Mouse (Mus musculus) lung, embryonic 16.5 days (tissue): ENCODE measurements at regions not wholly inside any gene's neighbourhood (a gene's known extent, or its start where the extent isn't known, plus 50 kb on each side); places are given as distances from the start of the nearest gene placed in this dataset.
"Not testable (repeated sequence)": the region's sequence is repeated elsewhere in the genome, so short reads cannot be mapped to it uniquely, and the experiment has no call there.

Experiments used
- ATAC-seq: fragments of 200-750 bp; cut with Nextera tagmentation; 2 replicates; pipeline ENCODE4 v1.8.0; 2017; ENCODE audit warnings: low read depth, mild to moderate bottlenecking, moderate library complexity
- H3K27ac ChIP-seq: fragments of 300-500 bp; sonication (generic); 2 replicates; pipeline ENCODE4 v1.5.1; 2014; ENCODE audit warnings: mild to moderate bottlenecking, control low read depth, low read length
- H3K27me3 ChIP-seq: fragments of 300-500 bp; sonication (generic); 2 replicates; pipeline ENCODE4 v1.6.1; 2014; ENCODE audit warnings: low read depth, low read length, mixed read lengths; ENCODE audit not compliant: control insufficient read depth, insufficient read depth
- H3K36me3 ChIP-seq: fragments of 300-500 bp; sonication (generic); 2 replicates; pipeline ENCODE4 v1.6.1; 2014; ENCODE audit warnings: low read length; ENCODE audit not compliant: control insufficient read depth, insufficient read depth
- H3K4me1 ChIP-seq: fragments of 300-500 bp; sonication (generic); replicated peaks from 2 replicates; pipeline ENCODE4 v1.6.1; 2014; ENCODE audit warnings: low read length, mixed read lengths; ENCODE audit not compliant: control insufficient read depth, insufficient read depth
- H3K4me2 ChIP-seq: fragments of 300-500 bp; sonication (generic); 2 replicates; pipeline ENCODE4 v1.6.1; 2014; ENCODE audit warnings: low read depth, low read length, control low read depth
- H3K4me3 ChIP-seq: fragments of 300-500 bp; sonication (generic); 2 replicates; pipeline ENCODE4 v1.5.1; 2014; ENCODE audit warnings: mild to moderate bottlenecking, low read length, control low read depth
- H3K9ac ChIP-seq: fragments of 300-500 bp; sonication (generic); 2 replicates; pipeline ENCODE4 v1.6.1; 2014; ENCODE audit warnings: low read length, control low read depth
- H3K9me3 ChIP-seq: fragments of 300-500 bp; sonication (generic); 2 replicates; pipeline ENCODE4 v1.6.1; 2016; ENCODE audit warnings: low read length; ENCODE audit not compliant: control insufficient read depth
- WGBS: fragments of 180-500 bp; shearing (Covaris S2); extraction: QIAGEN DNeasy Blood & Tissue Kit; methylation state at CpG from one replicate; pipeline ENCODE4 v1.1.7; 2014; 5-methylcytosine and 5-hydroxymethylcytosine counted together

GRCm38 (mm10) chr17:91466822-91467221 is 374.0 kb upstream of the Nrxn1 start:
- H3K27me3 ChIP-seq, result no peaks in the 10 kb centered on the region
- no peaks in the 10 kb centered on the region for H3K9me3 ChIP-seq
- H3K27ac ChIP-seq, result no peak overlapping the region
- H3K4me2 ChIP-seq, result no peak overlapping the region
- WGBS, result 59% methylated on average over 8 of the region's 8 CpGs
- no peaks in the 10 kb centered on the region for H3K36me3 ChIP-seq
- no peak for ATAC-seq
- H3K4me1 ChIP-seq, result no peaks in the 10 kb centered on the region
- no peak overlapping the region for H3K4me3 ChIP-seq
- H3K9ac ChIP-seq, result no peak overlapping the region

- no peak overlapping the region for H3K9ac ChIP-seq
- no peaks in the 10 kb centered on the region for H3K36me3 ChIP-seq
- no peak overlapping the region for H3K4me3 ChIP-seq
- H3K27ac ChIP-seq, result no peak overlapping the region
- no peaks in the 10 kb centered on the region for H3K27me3 ChIP-seq
- H3K9me3 ChIP-seq, result no peaks in the 10 kb centered on the region
- no peak overlapping the region for H3K4me2 ChIP-seq
- no peaks in the 10 kb centered on the region for H3K4me1 ChIP-seq
- ATAC-seq, result no peak
These were observed 358.8 kb upstream of the Nrxn1 start for GRCm38 (mm10) chr17:91451711-91452110.

GRCm38 (mm10) chr17:91431780-91432720 is 339.2 kb upstream of the Nrxn1 start:
- H3K9ac ChIP-seq, H3K36me3 ChIP-seq, H3K4me1 ChIP-seq, H3K4me3 ChIP-seq, H3K27ac ChIP-seq, H3K27me3 ChIP-seq, ATAC-seq, H3K4me2 ChIP-seq, H3K9me3 ChIP-seq: not testable (repeated sequence)
- WGBS, result 82% methylated on average over 8 of the region's 8 CpGs

GRCm38 (mm10) chr17:91430351-91430750 is 337.5 kb upstream of the Nrxn1 start:
- WGBS, result 64% methylated on average over 1 of the region's 1 CpGs
- no peak for ATAC-seq
- H3K4me1 ChIP-seq, result no peaks in the 10 kb centered on the region
- H3K4me2 ChIP-seq, result no peak overlapping the region
- no peak overlapping the region for H3K9ac ChIP-seq
- H3K9me3 ChIP-seq, result no peaks in the 10 kb centered on the region
- H3K4me3 ChIP-seq, result no peak overlapping the region
- H3K27ac ChIP-seq, result no peak overlapping the region
- H3K27me3 ChIP-seq, result no peaks in the 10 kb centered on the region
- H3K36me3 ChIP-seq, result no peaks in the 10 kb centered on the region

GRCm38 (mm10) chr17:91425120-91425519 is 332.2 kb upstream of the Nrxn1 start:
- no peaks in the 10 kb centered on the region for H3K36me3 ChIP-seq
- H3K9me3 ChIP-seq, result no peaks in the 10 kb centered on the region
- H3K27ac ChIP-seq, result no peak overlapping the region
- H3K4me2 ChIP-seq, result no peak overlapping the region
- H3K4me3 ChIP-seq, result no peak overlapping the region
- H3K9ac ChIP-seq, result no peak overlapping the region
- no peaks in the 10 kb centered on the region for H3K4me1 ChIP-seq
- ATAC-seq, result no peak
- WGBS, result 86% methylated on average over 1 of the region's 1 CpGs
- H3K27me3 ChIP-seq, result no peaks in the 10 kb centered on the region

GRCm38 (mm10) chr17:91418582-91418981 is 325.7 kb upstream of the Nrxn1 start:
- Histone ChIP-seq H3K4me1 (no peaks in the 10 kb centered on the region), H3K9ac (no peak overlapping the region), H3K4me3 (no peak overlapping the region), H3K4me2 (no peak overlapping the region), H3K27me3 (no peaks in the 10 kb centered on the region), H3K9me3 (no peaks in the 10 kb centered on the region), H3K36me3 (no peaks in the 10 kb centered on the region), H3K27ac (no peak overlapping the region)
- WGBS, result 67% methylated on average over 1 of the region's 1 CpGs
- no peak for ATAC-seq

GRCm38 (mm10) chr17:91390969-91391764 is 298.3 kb upstream of the Nrxn1 start:
- Histone ChIP-seq H3K4me2 (no peak overlapping the region), H3K36me3 (no peaks in the 10 kb centered on the region), H3K27me3 (no peaks in the 10 kb centered on the region), H3K4me3 (no peak overlapping the region), H3K4me1 (no peaks in the 10 kb centered on the region), H3K9me3 (no peaks in the 10 kb centered on the region), H3K9ac (no peak overlapping the region), H3K27ac (no peak overlapping the region)
- no peak for ATAC-seq
- 95% methylated on average over 2 of the region's 2 CpGs for whole genome bisulfite sequencing

GRCm38 (mm10) chr17:91389937-91390623 is 297.2 kb upstream of the Nrxn1 start:
- not testable (repeated sequence) for H3K9ac ChIP-seq, H3K4me2 ChIP-seq, H3K4me3 ChIP-seq, H3K27me3 ChIP-seq, ATAC-seq, H3K36me3 ChIP-seq, H3K9me3 ChIP-seq, H3K4me1 ChIP-seq, H3K27ac ChIP-seq
- WGBS, result 69% methylated on average over 9 of the region's 9 CpGs

- no peak for ATAC-seq
- no peak overlapping the region for H3K27ac ChIP-seq
- no peaks in the 10 kb centered on the region for H3K4me1 ChIP-seq
- no peak overlapping the region for H3K4me2 ChIP-seq
- H3K27me3 ChIP-seq, result no peaks in the 10 kb centered on the region
- H3K9me3 ChIP-seq, result no peaks in the 10 kb centered on the region
- H3K9ac ChIP-seq, result no peak overlapping the region
- H3K36me3 ChIP-seq, result no peaks in the 10 kb centered on the region
- H3K4me3 ChIP-seq, result no peak overlapping the region
- WGBS, result 82% methylated on average over 3 of the region's 3 CpGs
These were observed 295.6 kb upstream of the Nrxn1 start for GRCm38 (mm10) chr17:91388521-91388920.
